Mouse (Mus musculus) ZHBTc4 (cell line): ENCODE results near the gene Wdr60.
A peak's percentile ranks its signal among the peaks of the same experiment; 100 is the strongest.

ENCODE experiments used
- DNase-seq: peaks from one replicate; pipeline ENCODE4 v3.0.0-alpha.2; 2011; ENCODE audit warnings: low read depth, low spot score

The Wdr60 gene

GRCm38 (mm10) chr12:116183212-116183935, 79.4 kb downstream of the Wdr60 start:
- DNase-seq, result no peak

- DNase-seq, result no peak
These were observed 80.4 kb downstream of the Wdr60 start for GRCm38 (mm10) chr12:116182376-116182775.

- DNase-seq, result no peak
These were observed 81.3 kb downstream of the Wdr60 start for GRCm38 (mm10) chr12:116181436-116182050.

- DNase-seq, result peak; percentile 16
These were observed 85.9 kb downstream of the Wdr60 start for GRCm38 (mm10) chr12:116176930-116177329.

- DNase-seq, result no peak
These were observed 93.2 kb downstream of the Wdr60 start for GRCm38 (mm10) chr12:116169666-116170065.

- no peak for DNase-seq
These were observed 97.5 kb downstream of the Wdr60 start for GRCm38 (mm10) chr12:116165368-116165767.

GRCm38 (mm10) chr12:116159695-116160094, 103.1 kb downstream of the Wdr60 start:
- DNase-seq, result no peak

GRCm38 (mm10) chr12:116159223-116159622, 103.6 kb downstream of the Wdr60 start:
- no peak for DNase-seq

GRCm38 (mm10) chr12:116156792-116157532, 105.9 kb downstream of the Wdr60 start:
- no peak for DNase-seq
